Mouse (Mus musculus): ENCODE results near the gene Prlr.

- TF ChIP-seq CTCF (conservative IDR thresholded peaks at IDR 0.05; ENCODE audit: insufficient read depth, insufficient read length, low read depth, low read length) = no peak
- TF ChIP-seq POLR2A (IDR thresholded peaks at IDR 0.05; ENCODE audit: low read depth, low read length) = no peak
Measured at GRCm38 (mm10) chr15:10252526-10252925, 75.5 kb downstream of the Prlr start.

Data from kidney, adult 2 months (tissue).